Mouse (Mus musculus) adrenal gland, postnatal 10 days (tissue): ENCODE data around the gene Sergef. TPM values are rescaled to one million over a fixed set of nuclear protein-coding genes. Genes with fewer than 3 reads are reported as not detected.
A peak's percentile ranks its signal among the peaks of the same experiment; 100 is the strongest.

ENCODE experiments used
- DNase-seq: peaks from one replicate; pipeline ENCODE4 v3.0.0; 2021; ENCODE audit warnings: mixed read lengths
- total RNA-seq, 2 experiments: library from RNA; stranded (reverse); gene quantifications; 2 replicates each; pipeline ENCODE4 v1.2.3; 2021

Sergef gene
- total RNA-seq, 2 experiments from 2014 or later: 9.7 to 14.4 TPM

DNA sequence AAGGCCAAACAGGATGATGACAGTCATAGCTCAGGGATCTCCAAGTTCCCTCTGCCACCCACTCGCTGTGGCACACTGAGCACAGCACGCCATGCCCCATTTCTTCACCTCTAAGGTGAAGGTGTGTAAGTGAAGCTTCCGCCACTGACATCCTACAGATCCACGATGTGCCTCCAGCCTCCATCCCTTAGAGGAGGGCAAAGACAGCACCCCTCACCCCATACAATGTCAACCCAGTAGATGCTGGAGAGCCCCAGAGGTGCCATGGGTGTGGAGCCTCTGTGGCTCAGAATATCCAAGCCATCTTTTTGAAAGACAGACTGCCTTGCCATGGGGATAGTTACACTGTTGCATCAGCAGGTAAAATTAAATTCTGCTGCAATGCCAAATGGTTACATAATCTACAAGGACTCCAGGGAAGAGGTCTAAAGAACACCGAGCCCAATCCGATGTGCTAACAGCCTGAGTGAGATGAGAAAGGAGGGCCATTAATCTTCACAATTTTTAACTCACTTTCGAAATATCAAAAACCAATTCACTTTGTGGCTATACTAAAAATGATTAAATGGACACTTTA lies 23.1 kb downstream of the Sergef start:
- no peak for DNase-seq

DNA sequence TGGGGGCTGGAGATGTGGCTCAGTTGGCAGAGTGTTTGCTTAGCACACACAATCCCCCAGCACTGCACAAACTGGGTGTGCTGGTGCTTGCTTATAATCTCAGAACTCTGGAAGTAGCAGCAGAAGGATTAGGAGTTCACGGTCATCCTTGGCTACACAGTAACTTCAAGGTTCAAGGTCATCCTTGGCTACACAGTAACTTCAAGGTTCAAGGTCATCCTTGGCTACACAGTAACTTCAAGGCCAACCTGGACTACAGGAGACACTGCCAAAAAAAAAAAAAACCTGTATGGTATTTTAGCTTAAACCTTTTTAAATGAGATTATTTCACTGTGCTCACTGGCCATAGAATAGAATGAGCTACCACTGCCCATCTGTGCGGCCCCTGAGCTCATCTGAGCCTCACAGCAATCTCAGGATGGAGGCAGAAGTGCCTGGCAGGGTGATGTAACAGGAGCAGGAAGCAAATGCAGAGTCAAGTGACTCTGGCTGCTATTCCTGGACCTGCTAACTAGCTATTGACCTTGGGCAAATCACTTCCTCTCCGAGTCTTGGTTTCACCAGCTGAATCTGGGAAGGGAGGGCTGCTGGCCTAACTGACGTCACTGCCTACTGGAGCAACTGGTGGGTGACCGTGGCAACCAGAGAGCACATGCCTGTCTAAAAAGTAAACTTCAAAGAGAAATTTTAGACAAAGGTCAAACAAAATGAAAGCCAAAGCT lies 24.2 kb downstream of the Sergef start:
- DNase-seq: peak; percentile 75

DNA sequence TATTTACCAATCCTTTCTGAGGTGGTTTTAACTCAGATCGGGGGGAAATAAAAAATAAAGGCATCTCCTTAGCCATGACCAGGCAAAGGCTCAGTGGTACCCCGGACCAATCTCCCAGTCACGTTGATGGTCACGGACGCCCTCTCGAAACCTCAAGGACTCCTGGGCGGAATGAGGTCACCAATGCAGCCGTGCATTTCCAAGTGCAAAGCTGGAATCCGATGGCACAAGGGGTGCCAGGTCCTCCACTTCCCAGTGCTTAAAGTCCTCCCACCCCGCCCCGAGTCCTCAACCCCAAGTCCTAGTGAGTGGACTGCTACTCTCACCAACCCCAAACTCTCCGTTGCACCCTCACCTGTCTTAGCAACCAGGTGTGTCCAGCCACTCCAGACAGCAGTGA lies 25.3 kb downstream of the Sergef start:
- peak; percentile 43 for DNase-seq

DNA sequence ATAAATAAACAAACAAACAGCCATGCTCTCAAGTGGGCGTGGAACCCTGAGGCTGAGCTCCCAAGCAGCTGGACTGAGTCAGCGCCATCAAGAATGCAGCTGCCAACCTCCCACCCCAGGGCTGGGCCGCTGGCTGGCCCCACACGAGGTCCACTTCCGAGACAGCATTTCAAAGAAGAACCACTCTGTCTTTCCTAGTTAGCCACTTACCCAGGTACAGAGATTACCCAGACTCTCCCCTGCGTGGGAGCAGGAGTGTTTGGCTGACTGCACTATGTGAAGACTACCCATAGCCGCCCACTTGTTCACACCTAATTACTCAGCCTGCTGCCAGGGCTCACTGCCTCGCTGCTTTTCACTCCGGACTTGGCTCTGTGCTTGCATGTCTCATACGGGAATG lies 26.5 kb downstream of the Sergef start:
- DNase-seq: peak; percentile 24

DNA sequence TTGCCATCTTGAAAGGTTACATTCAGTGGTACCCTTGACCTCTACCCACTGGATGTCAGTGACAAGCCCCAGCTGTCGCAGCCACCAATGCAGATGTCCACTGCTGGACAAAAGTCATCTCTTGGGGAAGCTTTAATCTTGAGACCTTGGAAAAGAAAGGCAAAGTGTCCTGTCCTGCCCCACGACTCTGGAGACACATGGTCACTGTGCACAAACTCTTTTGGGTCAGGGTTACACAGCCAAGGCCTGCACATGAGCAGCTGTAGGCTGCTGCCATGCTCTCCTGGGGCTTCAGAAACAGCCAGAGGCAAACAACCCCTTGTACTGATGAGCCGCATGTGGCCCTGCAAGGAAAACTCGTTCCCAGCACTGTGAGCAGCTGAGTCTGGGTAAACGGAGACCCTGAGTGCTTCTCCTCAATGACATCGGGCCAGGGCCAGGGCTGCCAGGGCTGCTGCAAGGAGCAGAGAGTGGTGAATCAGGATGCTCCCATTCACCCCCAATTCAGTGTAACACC lies 27.1 kb downstream of the Sergef start:
- DNase-seq: peak; percentile 25

DNA sequence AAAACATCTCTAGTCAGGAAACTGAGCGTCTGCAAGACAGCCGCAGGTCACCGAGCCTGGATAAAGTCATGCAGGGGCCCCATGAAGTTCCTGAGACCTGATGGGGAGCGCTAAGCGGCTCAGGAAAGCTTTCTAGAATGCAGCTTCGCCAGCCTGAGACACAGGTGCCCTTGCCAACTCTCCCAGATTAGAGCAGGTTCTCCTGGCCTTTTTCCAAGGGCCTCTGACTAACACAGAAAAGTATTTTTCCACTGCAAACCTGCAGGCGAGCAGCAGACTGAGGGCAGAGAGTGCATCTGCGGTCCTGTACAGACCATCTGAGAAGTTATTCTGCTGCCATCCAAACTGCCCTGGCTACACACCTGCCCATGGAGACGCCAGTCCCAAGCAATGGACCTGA lies 27.6 kb downstream of the Sergef start:
- DNase-seq: peak; percentile 72

DNA sequence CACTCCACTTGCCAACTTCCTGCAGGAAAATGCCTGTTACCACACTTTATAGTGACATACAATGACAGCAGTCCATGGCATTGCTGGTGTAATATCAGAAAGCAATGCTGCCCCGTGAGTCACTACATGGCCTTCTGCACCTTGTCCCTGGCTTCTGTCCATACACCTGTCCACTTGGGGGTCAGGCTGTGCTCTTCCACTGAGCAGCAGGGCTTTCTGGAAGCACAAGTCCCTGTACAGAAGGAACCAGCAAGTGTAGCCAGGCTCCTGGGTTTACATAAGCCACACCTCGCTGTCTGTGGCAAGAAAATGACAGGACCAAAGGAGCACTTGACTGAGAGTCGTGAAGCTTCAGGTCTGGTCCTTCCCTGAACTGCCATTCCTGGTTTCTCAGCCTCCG lies 30.3 kb downstream of the Sergef start:
- DNase-seq: no peak

DNA sequence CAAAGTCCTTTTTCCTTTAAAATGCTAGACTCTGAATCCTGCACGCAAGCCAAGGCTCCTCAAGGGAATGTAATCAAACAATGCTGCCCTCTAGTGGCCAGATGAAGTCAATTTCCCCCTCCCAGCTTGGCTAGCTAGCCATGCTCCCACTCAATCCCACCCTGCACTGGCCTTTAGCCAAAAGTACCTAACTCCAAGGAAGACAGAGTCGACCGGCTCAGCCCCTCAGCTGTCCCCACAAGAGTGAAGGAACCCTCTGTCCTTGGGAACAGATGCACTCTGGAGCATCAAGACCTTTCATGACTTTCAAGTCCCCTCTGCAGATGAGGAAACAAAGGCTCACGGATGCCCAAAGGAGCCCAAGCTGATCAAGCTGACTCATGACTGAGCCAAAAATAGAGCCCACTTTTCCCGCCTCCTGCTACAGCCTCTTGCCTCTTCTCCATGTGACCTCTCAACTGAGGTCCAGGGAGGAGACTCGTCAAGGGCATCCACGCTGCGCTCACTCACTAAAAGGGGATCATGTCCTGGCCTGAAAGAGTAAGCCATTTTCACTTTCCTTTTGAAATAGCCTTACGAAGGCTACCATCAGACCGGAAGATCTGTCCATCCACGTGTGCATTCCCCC lies 32.1 kb downstream of the Sergef start:
- peak; percentile 65 for DNase-seq

DNA sequence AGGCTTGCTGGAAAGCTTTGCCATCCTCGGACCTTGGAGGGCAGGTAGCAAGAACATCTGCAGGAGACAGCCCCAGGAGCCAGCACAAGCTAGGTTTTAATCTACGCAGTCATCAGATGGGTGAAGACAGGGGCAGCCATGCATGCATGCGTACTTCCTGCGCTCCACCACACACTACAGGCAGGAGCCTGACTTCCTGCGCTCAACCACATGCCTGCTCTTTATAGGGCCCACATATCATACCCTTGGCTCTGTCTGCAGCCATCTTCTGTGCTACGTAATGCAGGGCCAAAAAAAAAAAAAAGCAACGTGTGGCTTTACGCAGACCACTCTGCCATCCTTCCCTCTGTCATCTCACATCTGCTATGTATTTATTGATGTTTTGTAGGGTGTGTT lies 32.6 kb downstream of the Sergef start:
- DNase-seq: no peak

DNA sequence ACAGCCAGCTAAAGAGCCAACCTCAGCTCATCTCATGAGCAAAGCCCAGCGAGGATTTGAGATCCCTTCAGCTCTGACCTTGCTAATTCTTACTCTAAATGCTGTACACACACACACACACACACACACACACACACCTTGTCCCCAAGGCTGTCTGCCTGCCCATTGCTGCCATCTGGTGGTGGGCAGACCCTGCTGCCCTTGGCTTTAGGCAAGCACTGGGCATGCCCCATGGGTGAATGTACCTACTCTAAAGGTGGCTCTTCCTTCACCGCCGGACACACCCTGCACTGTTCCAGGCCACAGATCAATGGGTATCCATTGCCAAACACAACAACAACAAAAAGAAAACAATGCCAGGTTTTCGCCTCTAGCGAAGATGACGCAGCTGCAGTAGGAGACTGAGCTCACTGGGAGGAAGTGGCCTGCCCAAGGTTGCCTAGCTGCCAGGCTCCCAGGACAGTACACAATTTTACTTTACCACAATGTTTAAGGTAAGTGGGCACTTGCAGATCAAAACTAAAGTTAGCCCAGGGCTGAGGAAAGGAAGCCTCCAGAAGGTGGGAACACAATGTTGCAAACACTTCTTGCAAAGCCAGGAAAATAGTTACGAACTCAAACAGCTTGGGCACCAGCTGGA lies 33.1 kb downstream of the Sergef start:
- DNase-seq: peak; percentile 87

DNA sequence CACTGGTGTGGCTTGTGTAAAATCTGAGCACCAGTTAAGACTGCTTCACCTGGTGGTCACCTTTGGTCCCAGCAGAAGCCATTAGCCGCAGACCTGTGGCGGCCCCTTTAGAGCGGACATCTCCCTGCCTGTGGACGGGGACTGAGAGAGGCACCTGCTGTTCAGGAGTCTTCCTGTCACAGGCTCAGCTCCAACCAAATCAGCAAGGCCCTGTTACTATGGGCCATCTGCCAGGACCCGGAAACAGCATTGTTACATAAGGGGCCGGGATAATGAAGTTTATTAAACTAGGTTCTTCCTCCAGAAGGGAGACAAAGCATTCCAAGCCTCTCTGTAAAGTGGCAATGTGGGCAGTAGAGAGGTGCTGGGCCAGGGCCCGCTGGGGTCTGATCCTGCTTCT lies 36.6 kb downstream of the Sergef start:
- no peak for DNase-seq

DNA sequence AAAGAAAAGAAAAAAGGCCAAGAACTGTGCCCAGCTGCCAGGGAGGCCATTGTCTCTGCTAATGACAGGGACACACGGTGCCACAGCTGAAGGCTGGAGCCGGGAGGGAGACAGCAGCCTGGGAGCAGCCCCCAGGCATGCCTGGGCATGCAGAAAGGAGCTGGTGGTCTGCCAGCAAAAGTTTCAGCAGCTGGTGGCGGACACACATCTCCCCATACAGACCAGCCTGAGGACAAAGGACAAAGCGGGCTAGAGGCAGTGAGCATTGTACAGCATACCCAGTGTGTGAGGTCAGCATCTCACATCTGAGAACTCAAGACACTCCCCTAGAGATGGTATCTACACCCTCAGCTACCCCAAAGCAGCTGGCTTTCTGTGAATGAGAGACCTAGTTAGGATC lies 37.5 kb downstream of the Sergef start:
- no peak for DNase-seq

DNA sequence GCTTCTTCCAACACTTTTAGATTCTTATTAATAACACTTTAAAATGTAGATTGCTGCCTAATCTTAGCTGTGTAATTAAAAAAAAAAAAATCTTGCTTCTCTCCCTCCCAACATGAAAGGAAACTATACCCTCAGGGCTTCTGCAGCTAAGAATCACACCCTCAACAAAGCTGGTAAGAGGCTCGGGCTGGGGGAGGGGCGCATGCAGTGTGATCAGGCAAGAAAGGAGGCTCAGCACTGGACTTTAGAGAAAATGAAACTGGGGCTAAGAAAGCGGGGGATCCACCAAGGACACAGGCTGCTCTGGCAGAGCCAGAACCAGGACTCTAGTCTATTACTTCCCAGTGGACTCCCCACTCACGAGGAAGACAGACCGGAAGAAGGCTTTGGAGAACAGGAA lies 38.5 kb downstream of the Sergef start:
- no peak for DNase-seq

DNA sequence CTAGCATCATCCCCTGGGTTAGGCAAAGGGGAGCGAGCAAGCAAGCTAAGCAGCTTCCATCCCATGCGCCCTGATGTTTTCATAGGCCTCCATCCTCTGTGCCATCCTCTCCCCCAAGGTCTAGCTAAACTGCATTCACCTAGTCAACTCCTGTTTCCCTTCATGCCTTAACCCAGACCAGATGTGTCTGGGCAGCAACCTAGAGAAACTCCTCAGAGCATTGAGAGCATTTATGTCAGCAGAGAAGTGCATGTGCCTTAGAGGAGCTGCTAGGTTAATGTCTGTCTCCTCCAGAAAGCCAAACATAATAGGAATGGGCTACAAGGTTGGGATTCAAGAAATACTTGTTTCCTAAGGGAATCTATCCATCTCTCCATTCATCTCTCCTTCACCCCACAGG lies 42.6 kb downstream of the Sergef start:
- no peak for DNase-seq

DNA sequence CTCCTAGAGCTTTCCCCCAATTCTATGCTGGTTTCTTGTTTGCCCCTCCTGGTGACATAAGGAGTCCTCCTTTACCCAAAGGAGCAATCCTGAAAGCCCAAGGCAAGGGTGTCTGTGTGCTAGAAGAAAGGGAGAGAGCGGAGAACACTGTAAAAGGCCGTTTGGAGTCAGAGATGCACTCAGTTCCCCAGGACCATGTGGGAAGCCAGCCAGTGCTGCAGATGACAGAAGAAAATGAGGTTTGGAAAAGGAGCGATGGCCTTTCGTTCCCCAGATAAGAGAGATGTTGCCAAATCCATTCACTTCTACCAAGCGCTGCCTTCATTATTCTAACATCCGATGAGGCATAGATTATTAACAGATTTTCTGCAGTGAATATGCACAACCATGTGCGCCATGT lies 48.1 kb downstream of the Sergef start:
- no peak for DNase-seq

DNA sequence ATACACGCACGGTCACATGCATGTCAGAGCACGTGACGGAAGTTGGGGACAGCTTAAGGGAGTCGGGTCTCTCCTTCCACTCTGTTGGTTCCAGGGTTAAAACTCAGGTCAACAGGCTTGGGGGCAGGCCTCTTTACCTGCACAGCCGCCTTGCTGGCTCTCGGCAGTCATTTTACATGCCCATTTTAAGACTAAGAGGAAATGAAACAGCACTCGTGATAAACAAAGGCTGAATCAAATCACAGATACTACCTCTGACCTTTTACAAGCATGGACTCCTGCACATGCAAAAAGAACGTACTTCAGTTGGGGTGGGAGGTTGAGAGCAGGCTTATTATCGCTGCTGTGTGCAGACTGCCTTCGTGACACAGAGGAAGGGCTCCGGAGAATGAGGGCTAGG lies 50.4 kb downstream of the Sergef start:
- no peak for DNase-seq

DNA sequence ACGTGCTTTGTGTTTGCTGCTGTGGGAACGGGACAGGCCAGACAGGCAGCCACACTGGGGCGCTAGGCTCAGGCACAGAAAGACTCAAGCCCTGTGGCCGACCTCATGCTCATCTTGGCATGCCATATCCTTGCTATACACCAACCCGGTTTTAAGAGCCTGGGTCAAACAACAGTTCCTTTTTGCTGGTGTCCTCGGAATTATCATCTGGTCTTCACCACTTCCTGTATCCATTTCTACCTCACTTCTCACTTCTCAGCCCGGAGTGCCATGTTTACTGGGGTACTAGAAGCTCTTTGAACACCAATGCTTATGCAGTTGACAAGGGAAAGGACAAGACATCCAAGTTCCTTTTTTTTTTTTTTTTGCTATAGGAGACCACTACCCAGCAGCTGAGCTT lies 51.6 kb downstream of the Sergef start:
- DNase-seq: no peak

DNA sequence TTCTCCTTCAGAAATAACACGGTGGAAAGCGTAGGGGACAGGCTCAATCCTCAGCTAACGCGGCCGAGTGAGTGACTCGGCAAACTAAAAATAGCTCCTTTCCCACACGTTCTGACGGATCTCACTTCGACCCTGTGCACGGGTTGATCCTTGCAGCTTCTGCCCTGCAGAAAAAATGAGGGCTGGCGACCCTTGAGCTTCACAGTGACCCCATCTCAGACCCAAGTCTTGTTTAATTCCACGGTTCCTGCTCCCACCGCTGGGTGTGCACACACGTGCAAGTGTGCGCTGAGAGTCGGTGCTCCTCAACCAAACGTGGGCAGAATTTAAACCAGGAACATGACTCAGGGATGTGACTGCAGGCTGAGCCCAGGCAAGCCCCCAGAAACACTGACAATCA lies 52.1 kb downstream of the Sergef start:
- DNase-seq: no peak

DNA sequence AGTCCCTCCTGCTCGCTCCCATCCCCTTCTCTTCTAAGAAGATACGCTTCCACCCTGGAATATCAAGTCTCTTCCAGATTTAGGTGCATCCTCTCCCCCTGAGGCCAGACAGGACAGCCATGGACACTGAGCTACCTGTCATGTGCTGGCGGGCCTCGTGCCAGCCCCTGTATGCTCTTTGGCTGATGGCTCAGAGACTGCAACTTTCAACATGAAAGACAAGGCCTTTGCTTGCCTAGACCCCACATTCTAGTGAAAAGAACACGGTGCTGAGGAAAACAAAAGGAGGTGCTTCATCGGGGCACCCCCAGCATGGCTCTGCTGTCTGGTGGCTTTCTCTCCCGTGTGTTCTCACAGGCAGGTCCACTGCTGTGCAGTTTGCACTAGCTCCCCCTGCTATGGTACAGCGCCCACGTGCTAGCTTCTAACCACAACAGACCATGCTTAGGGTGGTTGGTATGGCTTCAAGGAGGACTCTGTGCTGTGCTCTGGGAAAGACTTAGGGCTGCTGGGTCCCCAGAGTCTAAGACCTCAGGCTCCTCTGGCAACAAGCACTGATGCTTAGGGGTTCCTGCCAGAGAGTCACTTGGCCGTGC lies 52.9 kb downstream of the Sergef start:
- DNase-seq: no peak

DNA sequence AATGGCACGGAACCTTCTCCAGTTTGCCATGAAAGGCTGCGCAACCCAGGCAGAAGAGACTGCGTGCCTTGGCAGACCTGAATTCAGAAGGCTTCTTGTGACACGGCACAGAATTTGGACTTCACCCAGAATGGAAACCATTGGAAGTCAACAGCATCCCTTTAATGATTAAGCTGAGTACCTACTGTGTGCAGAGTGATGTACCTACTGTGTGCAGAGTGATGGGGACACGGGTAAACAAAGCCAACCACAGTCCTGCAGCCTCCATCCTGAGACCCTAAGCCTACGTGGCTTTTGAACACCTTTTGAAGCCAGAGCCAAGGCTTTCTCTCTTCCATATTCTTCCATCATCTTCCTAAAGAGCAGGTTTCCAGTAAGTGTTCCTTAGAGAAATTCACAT lies 56.9 kb downstream of the Sergef start:
- DNase-seq: no peak

DNA sequence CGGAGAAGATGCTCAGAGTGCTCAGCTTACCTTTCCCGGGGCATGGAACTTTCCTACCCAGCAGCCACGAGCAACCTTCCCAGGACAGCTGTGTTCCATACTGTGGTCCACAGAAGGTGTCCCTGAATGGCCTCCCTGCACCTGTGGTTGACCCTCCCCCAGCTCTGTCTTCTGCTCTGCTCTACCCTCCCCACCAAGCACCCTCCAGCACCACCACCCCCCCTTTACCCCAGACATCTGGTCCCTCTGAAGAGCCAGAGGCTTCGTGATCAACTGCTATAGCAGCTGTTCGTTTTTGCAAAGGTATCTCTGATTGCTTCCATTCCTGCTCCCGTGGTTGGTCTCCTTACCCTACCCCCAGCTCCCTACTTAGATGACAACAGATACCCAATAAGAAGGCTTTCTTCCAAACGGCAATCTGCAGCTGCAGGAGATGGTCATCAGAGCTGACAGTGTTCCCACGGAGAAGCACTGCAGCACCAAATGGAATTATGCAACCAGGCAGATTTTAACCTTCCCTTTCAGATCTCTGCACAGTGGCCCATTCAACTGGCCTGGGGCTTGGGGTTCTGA lies 58.2 kb downstream of the Sergef start:
- DNase-seq: no peak

DNA sequence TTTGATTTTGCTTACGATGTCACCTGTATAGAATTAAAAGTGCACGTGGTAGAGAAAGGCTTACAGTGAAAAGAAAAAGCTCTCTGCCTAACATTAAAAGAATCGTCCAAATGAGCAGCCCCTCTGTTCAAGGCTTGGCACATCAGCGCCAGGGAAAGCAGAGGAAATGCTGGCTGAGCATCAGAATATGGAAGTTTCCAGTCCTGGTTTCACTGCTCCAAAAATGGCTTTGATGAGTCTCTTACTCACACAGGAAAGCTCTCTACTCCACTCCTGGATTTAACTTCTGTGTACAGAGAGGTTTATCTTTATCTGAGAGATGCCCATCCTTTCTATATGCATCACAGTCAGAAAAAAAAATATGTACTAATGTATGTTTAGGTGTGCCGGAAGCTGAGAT lies 61.5 kb downstream of the Sergef start:
- no peak for DNase-seq

DNA sequence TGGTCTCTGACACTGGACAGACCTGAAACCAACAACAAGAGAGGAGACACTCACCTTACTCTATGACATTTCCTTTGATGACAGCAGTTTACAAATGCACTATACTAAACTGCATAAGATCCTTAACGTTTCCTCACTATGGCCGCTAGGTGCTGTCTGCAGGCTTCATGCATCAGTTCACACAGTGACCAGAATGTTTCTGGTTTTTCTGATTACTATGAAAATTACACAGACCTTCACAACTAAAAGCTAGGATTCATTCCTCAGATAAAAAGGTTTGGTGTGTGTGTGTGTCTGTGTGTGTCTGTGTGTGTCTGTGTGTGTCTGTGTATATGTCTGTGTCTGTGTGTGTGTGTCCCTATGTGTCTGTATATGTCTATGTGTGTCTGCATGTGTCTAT lies 63.7 kb downstream of the Sergef start:
- no peak for DNase-seq
